Mouse (Mus musculus) midbrain, embryonic 14.5 days (tissue): ENCODE measurements at regions not wholly inside any gene's neighbourhood (a gene's known extent, or its start where the extent isn't known, plus 50 kb on each side); places are given as distances from the start of the nearest gene placed in this dataset.

Source experiments
- ATAC-seq: fragments of 200-750 bp; cut with Nextera tagmentation; 2 replicates; pipeline ENCODE4 v1.8.0; 2017; ENCODE audit warnings: moderate number of reproducible peaks, moderate library complexity; ENCODE audit not compliant: low FRiP score, low TSS enrichment
- DNase-seq: peaks from one replicate; pipeline ENCODE4 v3.0.0-alpha.2; 2015
- H3K27ac ChIP-seq: fragments of 300-500 bp; sonication (generic); replicated peaks from 2 replicates; pipeline ENCODE4 v1.5.1; 2014; ENCODE audit warnings: mild to moderate bottlenecking, low read depth, low read length, moderate library complexity
- H3K27me3 ChIP-seq: fragments of 300-500 bp; sonication (generic); 2 replicates; pipeline ENCODE4 v1.6.1; 2014; ENCODE audit warnings: low read length, control low read depth, mixed read lengths; ENCODE audit not compliant: control insufficient read depth, insufficient read depth
- H3K36me3 ChIP-seq: fragments of 300-500 bp; sonication (generic); 2 replicates; pipeline ENCODE4 v1.6.1; 2014; ENCODE audit warnings: low read length, control low read depth; ENCODE audit not compliant: control insufficient read depth, insufficient read depth
- H3K4me1 ChIP-seq: fragments of 300-500 bp; sonication (generic); 2 replicates; pipeline ENCODE4 v1.6.1; 2014; ENCODE audit warnings: mild to moderate bottlenecking, antibody characterized with exemption, low read length, control low read depth; ENCODE audit not compliant: control insufficient read depth, insufficient read depth
- H3K4me2 ChIP-seq: fragments of 300-500 bp; sonication (generic); 2 replicates; pipeline ENCODE4 v1.6.1; 2014; ENCODE audit warnings: mild to moderate bottlenecking, low read length, moderate library complexity
- H3K4me3 ChIP-seq: fragments of 300-500 bp; sonication (generic); replicated peaks from 2 replicates; pipeline ENCODE4 v1.5.1; 2014; ENCODE audit warnings: low read depth, low read length
- H3K9ac ChIP-seq: fragments of 300-500 bp; sonication (generic); replicated peaks from 2 replicates; pipeline ENCODE4 v1.6.1; 2014; ENCODE audit warnings: mild to moderate bottlenecking, low read length, moderate library complexity
- H3K9me3 ChIP-seq: fragments of 300-500 bp; sonication (generic); 2 replicates; pipeline ENCODE4 v1.6.1; 2016; ENCODE audit warnings: low read length, control low read depth, mixed read lengths; ENCODE audit not compliant: control insufficient read depth
- WGBS: fragments of 180-500 bp; shearing (Covaris S2); extraction: QIAGEN DNeasy Blood & Tissue Kit; methylation state at CpG from one replicate; pipeline ENCODE4 v1.1.7; 2014; 5-methylcytosine and 5-hydroxymethylcytosine counted together

GRCm38 (mm10) chrX:11597548-11597947 lies 269.9 kb downstream of the H2al1j start:
- ATAC-seq (no peak), DNase-seq (no peak)
- H3K9ac ChIP-seq, result no peak overlapping the region
- H3K4me3 ChIP-seq, result no peak overlapping the region
- no peaks in the 10 kb centered on the region for H3K9me3 ChIP-seq
- H3K27ac ChIP-seq, result no peak overlapping the region
- no peaks in the 10 kb centered on the region for H3K36me3 ChIP-seq
- H3K4me1 ChIP-seq, result no peaks in the 10 kb centered on the region
- 84% methylated on average over 7 of the region's 7 CpGs for WGBS
- H3K4me2 ChIP-seq, result no peak overlapping the region
- H3K27me3 ChIP-seq, result no peaks in the 10 kb centered on the region

- no peaks in the 10 kb centered on the region for H3K27me3 ChIP-seq
- H3K36me3 ChIP-seq, result no peaks in the 10 kb centered on the region
- 40% methylated on average over 8 of the region's 8 CpGs for WGBS
- no peak overlapping the region for H3K4me3 ChIP-seq
- H3K27ac ChIP-seq, result no peak overlapping the region
- H3K4me2 ChIP-seq, result no peak overlapping the region
- H3K9me3 ChIP-seq, result no peaks in the 10 kb centered on the region
- no peak overlapping the region for H3K9ac ChIP-seq
- peak; percentile 66 for DNase-seq
- H3K4me1 ChIP-seq, result no peaks in the 10 kb centered on the region
- no peak for ATAC-seq
Measured at GRCm38 (mm10) chrX:11614237-11614636, 286.6 kb downstream of the H2al1j start.

- H3K36me3 ChIP-seq, result no peaks in the 10 kb centered on the region
- no peaks in the 10 kb centered on the region for H3K27me3 ChIP-seq
- no peak for ATAC-seq
- H3K9ac ChIP-seq, result no peak overlapping the region
- H3K4me1 ChIP-seq, result 0 out of 2 replicates have a peak, but pooled peaks cover 6% of the 10 kb centered on the region
- H3K4me3 ChIP-seq, result no peak overlapping the region
- 39% methylated on average over 19 of the region's 19 CpGs for WGBS
- H3K4me2 ChIP-seq, result no peak overlapping the region
- H3K9me3 ChIP-seq, result no peaks in the 10 kb centered on the region
- H3K27ac ChIP-seq, result no peak overlapping the region
- peak; percentile 63 for DNase-seq
Measured at GRCm38 (mm10) chrX:11621045-11621763, 293.6 kb downstream of the H2al1j start.

GRCm38 (mm10) chrX:11626274-11626878 lies 298.8 kb downstream of the H2al1j start:
- peak; percentile 61 for DNase-seq

GRCm38 (mm10) chrX:11629362-11629761 lies 301.7 kb downstream of the H2al1j start:
- Histone ChIP-seq H3K27ac (no peak overlapping the region), H3K4me2 (no peak overlapping the region), H3K4me1 (0 out of 2 replicates have a peak, but pooled peaks cover 3% of the 10 kb centered on the region), H3K36me3 (no peaks in the 10 kb centered on the region), H3K9ac (no peak overlapping the region), H3K4me3 (no peak overlapping the region), H3K9me3 (no peaks in the 10 kb centered on the region), H3K27me3 (no peaks in the 10 kb centered on the region)
- ATAC-seq (no peak), DNase-seq (no peak)
- WGBS, result 88% methylated on average over 2 of the region's 2 CpGs

More at GRCm38 (mm10) chrX:11626274-11626878, 298.8 kb downstream of the H2al1j start:
- Histone ChIP-seq H3K36me3 (no peaks in the 10 kb centered on the region), H3K9me3 (no peaks in the 10 kb centered on the region), H3K4me1 (0 out of 2 replicates have a peak, but pooled peaks cover 6% of the 10 kb centered on the region), H3K27ac (no peak overlapping the region), H3K27me3 (no peaks in the 10 kb centered on the region), H3K4me3 (no peak overlapping the region), H3K9ac (no peak overlapping the region), H3K4me2 (0 out of 2 replicates have a peak overlapping the region, but pooled peaks have one; percentile 8)
- 33% methylated on average over 10 of the region's 10 CpGs for WGBS
- no peak for ATAC-seq

GRCm38 (mm10) chrX:11629906-11630305 lies 302.3 kb downstream of the H2al1j start:
- Histone ChIP-seq H3K4me3 (no peak overlapping the region), H3K9me3 (no peaks in the 10 kb centered on the region), H3K4me1 (0 out of 2 replicates have a peak, but pooled peaks cover 3% of the 10 kb centered on the region), H3K27me3 (no peaks in the 10 kb centered on the region), H3K4me2 (no peak overlapping the region), H3K9ac (no peak overlapping the region), H3K36me3 (no peaks in the 10 kb centered on the region), H3K27ac (no peak overlapping the region)
- ATAC-seq (no peak), DNase-seq (peak; percentile 48)
- 27% methylated on average over 1 of the region's 1 CpGs for WGBS

DNA sequence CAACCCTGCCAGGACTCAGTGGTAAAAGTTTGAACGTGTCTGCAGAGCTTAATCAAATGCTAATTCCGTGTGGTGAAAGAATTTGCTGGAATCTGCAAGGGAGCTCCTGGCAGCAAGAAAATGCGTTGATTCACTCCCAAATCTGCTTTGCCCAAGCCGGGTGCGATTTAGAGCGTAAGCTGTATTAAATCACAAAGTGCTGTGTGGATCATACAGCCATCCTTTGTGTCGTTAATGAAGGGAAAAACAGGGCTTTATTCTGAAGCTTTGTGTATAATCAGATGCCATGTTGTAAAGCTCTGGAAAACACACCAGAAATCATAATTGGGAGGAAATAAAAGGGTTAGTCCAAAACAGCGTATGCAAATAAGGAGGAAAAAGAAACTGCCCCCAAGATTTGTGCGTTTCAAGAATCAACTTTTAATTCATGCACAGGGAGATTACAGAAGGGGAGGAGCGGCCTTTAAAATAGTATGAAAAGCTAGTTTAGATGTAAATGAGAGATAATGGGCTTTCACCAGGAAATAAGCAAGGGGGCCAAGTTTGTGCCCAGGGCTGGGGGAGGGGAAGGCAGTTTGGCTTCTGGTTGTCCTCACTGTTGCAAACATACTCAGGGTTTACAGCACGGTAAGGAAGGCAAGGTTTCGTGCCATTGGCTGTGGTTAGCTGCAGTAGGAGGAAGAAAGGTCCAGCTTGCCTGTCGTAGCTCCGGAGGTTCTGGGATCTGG lies 303.7 kb downstream of the H2al1j start:
- Histone ChIP-seq H3K4me1 (0 out of 2 replicates have a peak, but pooled peaks cover under 1% of the 10 kb centered on the region), H3K4me2 (peak overlapping the region; percentile 36), H3K27ac (0 out of 2 replicates have a peak overlapping the region, but pooled peaks have one; percentile 20), H3K36me3 (no peaks in the 10 kb centered on the region), H3K9me3 (no peaks in the 10 kb centered on the region), H3K9ac (no peak overlapping the region; the same call in 1 of the 2 replicates), H3K4me3 (no peak overlapping the region), H3K27me3 (no peaks in the 10 kb centered on the region)
- DNase-seq (peak; percentile 62), ATAC-seq (0 out of 2 replicates have a peak, but pooled peaks have one; percentile 24)
- WGBS, result 18% methylated on average over 14 of the region's 14 CpGs

DNA sequence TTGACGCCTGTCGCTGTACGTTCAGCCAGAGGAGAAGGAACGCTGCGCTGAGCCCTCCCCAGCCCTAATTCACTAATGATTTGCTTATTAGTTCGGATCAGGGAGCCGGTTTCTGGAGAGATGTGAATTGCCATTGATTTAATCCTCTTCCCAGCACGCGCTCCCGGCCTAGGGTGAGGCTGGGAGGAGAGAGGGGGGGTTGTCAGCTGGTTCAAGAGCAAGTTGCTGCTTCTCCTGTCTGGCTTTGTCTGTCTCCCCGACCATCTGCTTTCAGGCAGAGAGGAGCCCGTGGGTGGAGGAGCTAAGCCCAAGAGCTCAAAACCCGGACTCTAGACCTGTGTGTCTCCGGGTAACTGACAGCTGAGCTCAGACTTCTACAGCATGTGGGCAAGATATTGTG lies 304.4 kb downstream of the H2al1j start:
- peak overlapping the region; percentile 20; the same call in 1 of the 2 replicates for H3K27ac ChIP-seq
- H3K4me2 ChIP-seq, result peak overlapping the region; percentile 36
- H3K4me3 ChIP-seq, result no peak overlapping the region
- no peaks in the 10 kb centered on the region for H3K27me3 ChIP-seq
- ATAC-seq (peak; percentile 58), DNase-seq (peak; percentile 66)
- H3K4me1 ChIP-seq, result no peaks in the 10 kb centered on the region
- no peak overlapping the region for H3K9ac ChIP-seq
- H3K36me3 ChIP-seq, result no peaks in the 10 kb centered on the region
- 26% methylated on average over 14 of the region's 14 CpGs for WGBS
- no peaks in the 10 kb centered on the region for H3K9me3 ChIP-seq
